Mouse (Mus musculus): ENCODE results near the gene Lmbrd2.

The Lmbrd2 gene

GRCm38 (mm10) chr15:9140252-9140680 is at the start of gene Lmbrd2:
Gene Lmbrd2 (plus strand): TSS chr15:9140550.
- DNase-seq (ENCODE audit: extremely low read depth, low read depth): peak; percentile 97

- DNase-seq (ENCODE audit: extremely low read depth, low read depth): peak; percentile 71
Observed at GRCm38 (mm10) chr15:9090662-9091061, 49.7 kb upstream of the Lmbrd2 start.

DNA sequence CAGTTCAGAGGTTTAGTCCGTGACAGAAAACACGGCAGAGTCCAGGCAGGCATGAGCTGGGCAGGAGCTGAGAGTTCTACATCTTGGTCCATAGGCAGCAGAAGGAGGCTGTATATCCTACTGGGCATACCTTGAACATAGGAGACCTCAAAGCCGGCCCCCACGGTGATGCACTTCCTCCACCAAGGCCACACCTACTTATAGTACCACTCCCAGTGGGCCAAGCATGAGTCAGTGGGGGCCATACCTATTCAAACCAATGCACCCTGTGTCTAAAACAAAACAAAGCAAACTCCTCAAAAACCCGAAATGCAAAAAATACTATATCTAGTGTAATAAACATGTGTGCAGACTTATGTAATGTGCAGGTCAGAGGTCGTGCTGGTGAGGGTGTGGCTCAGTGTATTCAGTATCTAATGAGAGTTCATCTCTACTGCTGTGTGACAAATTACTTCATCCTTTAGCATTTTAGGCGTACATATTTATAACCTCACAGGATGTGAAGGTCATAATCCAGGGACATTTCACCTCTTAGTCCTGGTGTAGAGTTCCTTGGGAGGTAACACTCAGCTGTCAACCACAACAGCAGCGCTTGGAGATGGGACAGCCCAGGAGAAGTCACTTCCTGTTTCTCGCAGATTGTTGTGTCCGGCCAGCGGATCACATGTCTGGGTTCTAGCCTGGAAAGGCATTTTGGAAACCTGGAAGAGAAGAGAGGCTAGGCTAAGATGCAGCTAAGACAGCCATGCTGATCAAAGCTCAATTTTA is 46.6 kb upstream of the Lmbrd2 start:
- no peak for DNase-seq (ENCODE audit: extremely low read depth, low read depth)

- DNase-seq (ENCODE audit: extremely low read depth, low read depth): no peak
Observed at GRCm38 (mm10) chr15:9094366-9094750, 46.0 kb upstream of the Lmbrd2 start.

DNA sequence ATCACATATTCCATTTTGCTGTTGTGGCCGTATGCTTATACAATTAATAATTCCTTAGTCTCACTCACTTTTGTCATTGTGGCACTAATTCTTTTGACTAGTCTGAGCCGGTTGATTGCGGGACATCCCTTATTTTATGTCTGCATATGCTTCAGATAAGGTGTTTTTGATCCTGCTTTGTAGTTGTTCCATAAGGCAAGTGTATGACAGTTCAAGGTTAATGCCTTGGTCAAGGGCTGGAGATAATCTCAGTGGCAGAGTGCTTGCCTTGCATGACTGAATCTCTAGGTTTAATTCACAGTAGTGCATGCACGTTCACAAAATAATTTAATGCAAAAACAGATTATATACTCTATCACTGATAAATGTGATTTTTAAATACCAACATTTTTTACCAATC is 43.5 kb upstream of the Lmbrd2 start:
- DNase-seq (ENCODE audit: extremely low read depth, low read depth): no peak

DNA sequence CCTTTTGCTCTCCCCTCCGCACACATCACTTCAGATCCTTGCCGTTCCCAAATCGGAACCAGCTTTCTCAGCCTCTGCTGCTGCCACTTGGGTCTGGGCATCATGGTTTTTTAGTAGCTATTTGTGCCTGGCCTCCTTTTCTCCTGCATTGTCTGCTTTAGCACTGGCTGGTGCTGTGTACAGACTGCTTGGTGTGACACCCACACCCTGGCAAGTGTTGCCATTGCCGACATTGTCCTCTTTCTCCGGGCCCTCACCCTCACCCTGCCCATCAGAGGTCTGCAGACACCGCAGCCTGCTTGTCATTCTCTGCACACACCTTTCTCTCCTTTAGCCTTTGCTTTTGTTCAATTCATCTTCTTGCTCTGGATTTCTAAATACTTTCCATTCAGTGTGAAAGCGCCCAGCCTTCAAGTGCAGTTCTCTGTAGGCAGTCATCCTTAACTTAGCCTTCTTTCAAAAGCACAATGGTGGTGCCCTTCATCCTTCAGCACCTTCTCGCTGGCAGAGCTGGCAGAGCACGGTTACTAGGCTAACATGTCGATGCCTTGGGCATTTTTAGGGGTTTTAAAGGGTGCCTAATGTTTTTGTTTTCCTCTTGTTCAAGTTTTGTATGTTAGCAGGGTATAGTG is 39.8 kb upstream of the Lmbrd2 start:
- no peak for DNase-seq (ENCODE audit: extremely low read depth, low read depth)

DNA sequence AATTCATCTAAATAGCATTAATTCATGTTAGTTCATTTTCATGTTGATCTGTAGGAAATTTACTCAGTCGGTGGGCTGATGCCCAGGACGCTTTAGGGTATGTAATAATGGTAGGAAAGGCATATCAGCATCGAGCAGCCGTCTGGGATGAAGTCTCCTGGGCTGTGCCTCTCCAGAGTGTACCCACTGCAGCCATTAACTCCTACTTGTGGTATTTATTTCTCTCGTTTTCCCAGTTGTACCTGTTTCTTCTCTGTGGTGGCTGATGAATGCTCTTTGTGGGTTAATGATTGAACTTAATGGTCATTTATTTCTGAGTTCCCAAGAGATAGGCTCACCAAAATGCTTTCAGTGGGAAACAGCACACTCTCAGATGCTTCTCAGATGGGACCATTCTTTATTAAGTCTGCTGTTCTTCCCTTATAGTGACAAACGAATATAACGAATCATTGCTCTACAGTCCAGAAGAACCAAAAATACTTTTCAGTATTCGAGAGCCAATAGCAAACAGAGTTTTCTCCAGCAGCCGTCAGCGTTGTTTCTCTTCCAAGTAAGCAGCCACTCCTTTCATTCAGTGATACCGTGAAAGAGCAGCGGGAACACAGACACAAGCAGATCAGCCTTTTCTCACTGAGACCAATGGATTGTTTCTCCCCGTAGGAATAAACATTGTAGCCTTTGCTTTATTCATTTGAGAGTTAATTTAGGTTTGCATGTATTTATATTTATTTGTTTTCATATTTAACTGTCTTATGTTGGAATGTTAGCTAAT is 33.9 kb upstream of the Lmbrd2 start:
- no peak for DNase-seq (ENCODE audit: extremely low read depth, low read depth)

DNA sequence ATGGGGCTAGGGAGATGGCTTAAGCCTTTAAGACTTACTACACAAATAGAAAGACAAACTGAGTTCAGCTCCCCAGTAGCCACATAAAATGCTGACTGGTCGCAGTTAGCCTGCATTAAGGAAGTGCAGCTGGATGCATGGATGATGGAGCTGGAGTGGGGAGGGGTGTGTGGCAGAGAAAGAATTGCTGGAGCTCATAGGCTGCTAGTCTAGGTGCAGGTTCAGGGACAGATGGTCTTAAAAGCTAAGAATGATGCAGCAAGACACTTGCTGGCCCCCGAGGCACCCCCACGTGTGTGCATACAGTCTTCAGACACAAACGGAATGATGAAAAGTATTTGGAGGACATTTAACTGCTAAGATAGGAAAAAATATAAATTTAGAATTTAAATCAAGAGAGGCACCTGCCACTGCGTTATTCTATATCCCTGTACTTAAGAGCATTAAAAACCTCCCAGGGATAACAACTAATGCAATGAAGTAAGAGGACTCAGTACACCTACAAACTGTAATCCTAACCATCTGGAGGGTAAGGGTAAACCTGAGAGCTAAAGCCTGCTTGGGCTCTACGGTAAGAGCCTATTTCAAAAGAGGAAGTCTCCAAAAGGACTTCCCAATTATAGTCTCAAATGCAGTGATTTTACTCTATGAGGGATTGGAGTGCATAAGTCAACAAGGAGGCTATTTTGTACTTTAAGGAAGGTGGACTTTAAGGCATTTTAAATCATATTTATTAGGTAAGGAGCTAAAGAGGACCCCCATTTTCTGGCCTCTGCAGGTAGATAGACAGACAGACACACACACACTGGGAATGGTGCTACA is 29.6 kb upstream of the Lmbrd2 start:
- no peak for DNase-seq (ENCODE audit: extremely low read depth, low read depth)

DNA sequence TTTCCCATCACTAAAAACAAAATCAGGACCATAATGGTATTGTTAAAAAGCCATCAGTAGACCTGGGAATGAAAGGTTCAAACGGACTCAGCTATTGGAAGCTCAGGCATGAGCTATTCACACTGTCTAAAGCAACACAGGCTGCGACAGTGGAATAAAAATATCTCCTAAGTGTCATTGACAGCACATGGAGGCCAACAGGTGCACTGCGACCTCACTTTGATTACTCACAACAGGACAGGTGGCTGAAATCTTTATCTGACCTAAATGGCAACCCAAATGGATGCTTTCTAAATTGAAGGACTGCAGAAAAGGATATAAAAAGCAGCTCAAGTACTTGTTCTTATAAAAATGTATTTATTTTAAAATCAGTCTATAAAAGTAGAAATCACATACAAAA is 28.7 kb upstream of the Lmbrd2 start:
- no peak for DNase-seq (ENCODE audit: extremely low read depth, low read depth)

DNA sequence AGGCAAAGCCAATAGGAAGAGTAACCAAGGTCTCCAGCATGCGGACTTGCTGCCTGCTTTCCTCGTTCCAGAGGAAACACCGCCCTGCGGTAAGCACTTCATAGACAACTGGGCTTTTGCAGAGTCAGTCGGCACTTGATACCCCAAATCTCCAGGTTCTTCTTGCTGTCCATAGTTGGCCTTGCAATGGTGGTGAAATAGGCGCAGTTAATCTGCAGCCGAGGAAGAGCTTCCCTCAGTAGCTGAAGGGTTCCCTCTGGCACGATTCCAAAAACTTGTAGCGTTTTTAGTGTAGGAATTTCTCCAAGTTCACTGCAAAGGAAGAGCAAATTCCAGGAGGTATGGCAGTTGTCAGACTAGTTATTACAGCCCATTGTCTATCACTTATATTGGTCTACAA is 26.8 kb upstream of the Lmbrd2 start:
- no peak for DNase-seq (ENCODE audit: extremely low read depth, low read depth)

DNA sequence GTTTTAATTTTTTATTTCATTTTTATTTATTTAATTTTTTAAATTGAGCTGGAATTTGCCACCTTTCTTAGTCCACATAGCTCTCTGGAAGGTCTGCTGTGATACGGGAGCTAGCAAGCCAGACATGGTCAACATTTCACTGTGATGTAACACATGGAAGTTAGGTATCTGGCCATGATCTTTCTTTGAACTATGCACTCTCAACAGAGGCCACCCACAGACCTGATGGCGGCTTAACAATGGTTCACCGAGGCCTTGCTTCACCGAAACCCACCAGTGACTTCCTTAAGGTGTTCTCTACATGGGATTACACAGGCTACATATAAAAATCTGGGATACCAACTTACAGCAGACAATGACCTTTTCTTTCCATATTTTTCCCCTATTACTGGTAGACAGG is 26.2 kb upstream of the Lmbrd2 start:
- DNase-seq (ENCODE audit: extremely low read depth, low read depth): no peak

DNA sequence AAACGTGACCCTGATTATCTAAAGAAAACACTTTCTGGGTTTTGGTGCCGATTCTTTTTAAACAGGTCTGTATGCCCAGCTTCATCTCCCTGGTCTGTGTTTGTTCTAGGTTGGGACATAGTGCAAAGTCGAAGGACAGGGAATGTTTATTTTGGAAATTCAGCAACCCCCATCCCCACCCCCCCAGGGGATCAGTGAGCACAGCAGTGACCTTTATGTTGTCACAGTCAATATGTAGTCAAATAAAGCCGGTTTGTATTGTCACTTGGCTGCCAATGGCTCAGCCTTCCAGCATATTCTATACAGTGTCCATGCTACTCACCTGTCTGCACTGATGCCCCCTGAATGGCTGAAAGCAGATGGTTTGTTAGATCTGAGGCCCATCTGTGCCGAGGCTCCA is 25.8 kb upstream of the Lmbrd2 start:
- no peak for DNase-seq (ENCODE audit: extremely low read depth, low read depth)

DNA sequence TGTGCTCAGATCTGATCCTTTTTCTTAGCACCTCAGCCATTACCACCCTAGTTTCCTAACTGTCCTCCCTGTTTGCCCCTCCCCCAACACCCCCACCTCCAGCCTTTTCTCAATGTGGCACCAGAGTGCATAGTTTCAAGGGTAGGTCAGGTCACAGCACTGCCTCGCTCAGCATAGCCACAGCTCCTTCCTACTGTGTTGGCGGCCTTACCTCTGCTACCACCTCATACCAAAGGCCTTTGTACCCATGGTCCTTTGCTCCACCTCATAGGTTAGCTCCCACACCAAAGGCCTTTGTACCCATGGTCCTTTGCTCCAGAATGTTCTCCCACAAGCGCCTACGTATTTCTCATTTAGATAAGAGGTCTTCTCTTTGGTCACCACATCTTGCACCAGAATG is 21.5 kb upstream of the Lmbrd2 start:
- DNase-seq (ENCODE audit: extremely low read depth, low read depth): no peak

DNA sequence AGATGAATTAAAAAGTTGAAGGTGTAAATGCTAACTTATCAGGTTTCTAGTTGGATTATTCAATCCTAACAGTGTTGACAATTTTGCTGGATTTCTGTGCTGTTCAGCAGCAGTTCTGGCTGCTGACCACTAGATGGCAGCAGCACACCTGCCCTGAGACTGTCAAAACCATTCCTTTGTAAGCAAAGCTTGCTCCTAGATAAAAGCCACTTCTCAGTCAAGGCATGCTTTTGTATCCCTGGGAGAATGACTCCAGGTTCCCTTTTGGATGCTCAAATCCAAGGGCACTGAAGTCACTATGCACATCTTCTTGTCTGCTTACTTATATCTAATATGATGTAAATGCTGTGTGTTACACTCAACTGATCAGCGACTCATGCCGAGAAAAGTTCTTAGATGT is 20.3 kb upstream of the Lmbrd2 start:
- DNase-seq (ENCODE audit: extremely low read depth, low read depth): peak; percentile 33

DNA sequence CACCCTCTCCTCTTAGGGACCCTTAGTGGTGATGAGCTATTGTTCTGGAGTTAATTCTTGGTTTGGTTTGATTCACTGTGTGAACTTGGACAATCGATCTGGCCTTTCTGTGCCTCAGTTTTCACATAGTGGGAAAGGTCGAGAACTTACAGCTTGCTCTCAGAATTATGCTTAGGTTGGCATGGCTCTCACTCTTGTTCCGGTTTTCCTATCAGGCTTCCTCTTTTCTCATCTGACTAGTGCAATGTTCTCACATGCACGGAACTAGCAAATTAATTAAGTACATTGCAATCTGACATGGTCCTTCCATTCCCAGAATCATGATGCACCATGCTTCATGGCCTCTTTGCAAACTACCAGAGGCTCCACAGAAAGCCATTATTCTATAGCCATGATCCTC is 17.4 kb upstream of the Lmbrd2 start:
- peak; percentile 51 for DNase-seq (ENCODE audit: extremely low read depth, low read depth)

DNA sequence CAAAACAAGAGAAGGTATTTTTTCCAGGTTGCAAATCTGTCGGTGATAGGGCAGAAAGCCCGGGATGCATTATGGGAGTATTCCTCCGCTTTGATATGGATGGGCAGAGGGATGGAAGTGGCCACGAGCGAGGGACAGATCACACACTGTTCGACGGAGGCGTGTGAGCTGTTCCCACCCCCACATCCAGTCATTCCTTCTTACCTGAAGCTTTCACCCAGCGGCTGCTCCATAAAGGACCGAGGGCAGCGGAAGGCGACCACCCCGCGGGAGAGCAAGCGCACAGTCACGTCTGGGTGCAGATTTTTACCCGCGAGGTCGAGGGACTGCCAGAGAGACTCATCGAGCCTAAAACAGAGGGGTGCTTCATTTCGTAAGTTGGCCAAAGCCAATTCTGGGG is 15.5 kb upstream of the Lmbrd2 start:
- no peak for DNase-seq (ENCODE audit: extremely low read depth, low read depth)

DNA sequence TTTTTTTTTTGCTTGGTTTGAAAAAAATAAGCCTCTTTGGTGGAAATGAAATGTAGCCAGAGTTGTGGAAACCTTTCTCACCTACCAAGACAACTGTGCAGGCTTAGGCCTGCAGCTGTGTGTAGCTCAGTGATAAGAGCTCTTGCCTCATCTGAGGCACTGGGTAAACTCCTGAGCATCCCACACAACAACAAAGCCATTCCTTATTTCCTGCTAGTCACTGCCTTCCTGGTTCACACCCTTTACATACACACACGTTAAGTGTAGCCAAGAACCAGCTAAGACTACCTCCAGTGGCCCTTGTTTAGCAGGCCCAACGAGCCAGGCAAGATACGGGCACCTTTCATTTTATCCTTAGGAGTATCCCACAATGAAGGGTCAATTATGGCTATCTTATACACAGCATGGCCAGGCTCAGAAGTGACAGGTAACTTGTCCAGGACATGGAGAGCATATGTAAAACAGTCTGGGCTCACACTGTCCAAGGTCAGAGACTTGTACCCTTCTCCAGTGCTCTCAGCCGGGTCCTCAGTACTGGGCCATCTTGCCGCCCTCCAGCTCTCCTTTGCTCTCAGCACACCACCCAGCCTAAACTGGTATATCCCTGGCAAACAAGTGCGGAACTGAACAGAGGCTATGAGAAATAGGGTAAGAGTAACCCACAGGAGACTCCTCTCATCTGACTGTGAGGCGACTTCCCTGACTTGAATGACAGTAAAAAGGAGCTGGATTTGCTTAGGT is 13.1 kb upstream of the Lmbrd2 start:
- no peak for DNase-seq (ENCODE audit: extremely low read depth, low read depth)

DNA sequence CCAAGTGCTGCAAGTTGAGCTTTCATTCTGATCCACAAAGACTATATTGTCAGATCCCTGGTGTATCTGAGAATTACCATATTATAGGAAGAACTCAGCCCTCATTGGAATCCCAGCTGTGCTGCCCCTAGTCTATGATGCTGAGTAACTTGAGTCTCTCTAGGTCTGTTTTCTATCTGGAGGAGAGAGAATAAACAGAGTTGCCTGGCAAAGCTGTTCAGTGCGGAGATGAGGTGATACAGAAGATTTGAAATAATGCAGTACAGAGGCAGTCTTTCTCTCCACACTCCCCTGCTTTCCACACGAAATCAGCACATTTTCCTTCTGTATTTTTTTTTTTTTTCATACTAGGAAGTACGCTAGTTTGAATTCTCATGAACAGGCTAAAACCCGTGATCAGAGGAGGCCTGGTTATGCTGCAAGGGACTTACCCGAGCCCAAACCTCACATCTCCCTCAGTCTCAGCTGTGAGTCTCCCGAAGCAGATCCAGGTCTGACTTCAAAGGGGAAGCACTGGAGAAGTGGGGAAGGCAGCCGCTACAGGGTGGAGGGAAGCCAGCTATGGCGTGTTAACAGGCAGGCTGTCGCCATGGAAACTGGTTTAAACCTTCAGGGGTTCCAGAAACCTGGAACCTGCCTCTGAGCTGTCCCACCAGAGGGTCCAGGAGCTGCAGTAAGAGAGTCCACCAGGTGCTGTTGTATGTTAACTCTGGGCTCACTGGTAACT is 9.4 kb upstream of the Lmbrd2 start:
- DNase-seq (ENCODE audit: extremely low read depth, low read depth): no peak

- DNase-seq (ENCODE audit: extremely low read depth, low read depth): peak; percentile 69
Observed at GRCm38 (mm10) chr15:9131499-9131888, 8.9 kb upstream of the Lmbrd2 start.

Data from MEL-GATA-1-ER (cell line).